Mouse (Mus musculus) CH12.LX (cell line): ENCODE results near the gene Sowaha.

Source experiments
- CHD1 ChIP-seq: IDR thresholded peaks from 2 replicates; pipeline ENCODE4 v1.6.1; 2012; ENCODE audit warnings: low read depth, low read length, improper control_type of control experiment, inconsistent platforms
- CTCF ChIP-seq, 2 experiments: IDR thresholded peaks in 1 of 2; conservative IDR thresholded peaks in 1 of 2; 2 replicates each; pipeline ENCODE4 v1.5.1; 2011 to 2012; ENCODE audit warnings: low read depth in 2 of 2, low read length in 2 of 2, improper control_type of control experiment in 1 of 2, inconsistent platforms in 1 of 2, mild to moderate bottlenecking in 1 of 2, moderate library complexity in 1 of 2
- E2F4 ChIP-seq: IDR thresholded peaks from 2 replicates; pipeline ENCODE4 v1.6.1; 2011; ENCODE audit warnings: low read depth, low read length, improper control_type of control experiment; ENCODE audit not compliant: insufficient replicate concordance
- EP300 ChIP-seq: IDR thresholded peaks from 2 replicates; pipeline ENCODE4 v1.6.1; 2011; ENCODE audit warnings: low read length, improper control_type of control experiment
- HCFC1 ChIP-seq: IDR thresholded peaks from 2 replicates; pipeline ENCODE4 v1.6.1; 2012; ENCODE audit warnings: low read depth, mild to moderate bottlenecking, inconsistent platforms, low read length, improper control_type of control experiment
- JUND ChIP-seq: conservative IDR thresholded peaks from 2 replicates; pipeline ENCODE4 v1.6.1; 2011; ENCODE audit warnings: low read depth, low read length, improper control_type of control experiment
- MAFK ChIP-seq: IDR thresholded peaks from 2 replicates; pipeline ENCODE4 v1.6.1; 2011; ENCODE audit warnings: low read length, improper control_type of control experiment; ENCODE audit not compliant: insufficient replicate concordance
- MAX ChIP-seq: IDR thresholded peaks from 2 replicates; pipeline ENCODE4 v1.6.1; 2011; ENCODE audit warnings: low read length, improper control_type of control experiment
- MAZ ChIP-seq: IDR thresholded peaks from 2 replicates; pipeline ENCODE4 v1.6.1; 2012; ENCODE audit warnings: low read depth, mild to moderate bottlenecking, inconsistent platforms, low read length, improper control_type of control experiment, moderate library complexity
- MEF2A ChIP-seq: IDR thresholded peaks from 2 replicates; pipeline ENCODE4 v1.6.1; 2014; ENCODE audit warnings: low read depth, mild to moderate bottlenecking, inconsistent platforms, low read length, improper control_type of control experiment, borderline replicate concordance
- MYC ChIP-seq: IDR thresholded peaks from 2 replicates; pipeline ENCODE4 v1.6.1; 2011; ENCODE audit warnings: low read depth, mild to moderate bottlenecking, improper control_type of control experiment, low read length
- POLR2A ChIP-seq: IDR thresholded peaks from 2 replicates; pipeline ENCODE4 v1.6.1; 2011; ENCODE audit warnings: low read depth, mild to moderate bottlenecking, improper control_type of control experiment, low read length
- ZC3H11A ChIP-seq: IDR thresholded peaks from 2 replicates; pipeline ENCODE4 v1.6.1; 2012; ENCODE audit warnings: low read depth, mild to moderate bottlenecking, inconsistent platforms, low read length, improper control_type of control experiment
- ZMIZ1 ChIP-seq: IDR thresholded peaks from 2 replicates; pipeline ENCODE4 v1.6.1; 2012; ENCODE audit warnings: low read depth, mild to moderate bottlenecking, inconsistent platforms, low read length, improper control_type of control experiment

DNA sequence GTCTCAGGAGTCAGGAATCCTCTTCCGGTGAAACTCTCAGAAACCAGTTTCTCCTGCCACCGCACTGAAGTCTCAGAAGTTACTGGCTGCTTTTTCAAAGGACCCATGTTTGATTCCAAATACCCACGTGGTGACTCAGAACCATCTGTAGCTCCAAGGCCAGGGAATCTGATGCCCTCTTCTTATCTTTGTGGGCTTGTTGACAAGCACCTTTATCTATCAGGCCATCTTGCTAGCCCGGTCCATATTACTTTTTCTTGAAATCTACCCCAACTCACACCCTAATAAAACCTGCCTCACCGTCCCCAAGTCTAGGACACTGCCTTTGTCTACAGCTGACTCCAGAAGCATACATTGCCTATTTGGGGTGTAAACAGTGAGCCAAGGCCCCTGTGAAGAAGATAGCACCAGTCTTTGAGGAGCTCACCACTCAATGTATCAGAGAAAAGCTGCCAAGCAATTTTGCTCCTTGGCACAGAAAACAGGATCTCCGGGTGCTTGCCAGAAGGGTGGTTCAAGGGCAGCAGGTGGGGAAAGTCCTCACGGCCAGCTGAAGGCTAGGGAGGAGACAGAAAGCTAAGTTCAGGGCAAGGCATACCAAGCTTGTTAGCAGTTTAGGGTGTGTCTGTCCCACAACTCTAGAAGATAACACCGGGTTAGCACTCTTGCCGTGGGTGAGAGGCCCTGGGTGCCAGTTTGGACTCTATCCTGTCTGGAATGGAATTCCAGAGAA lies 3.3 kb upstream of the Sowaha start:
- TF ChIP-seq MAZ: no peak
- no peak for TF ChIP-seq POLR2A
- no peak for TF ChIP-seq CTCF (conservative IDR thresholded peaks at IDR 0.05 in 1 of 2, IDR thresholded peaks at IDR 0.05 in 1 of 2; ENCODE audit: low read depth in 2 of 2, low read length in 2 of 2)
- TF ChIP-seq HCFC1: no peak
- TF ChIP-seq MEF2A: no peak
- TF ChIP-seq MAFK: no peak
- no peak for TF ChIP-seq ZC3H11A
- no peak for TF ChIP-seq EP300
- no peak for TF ChIP-seq ZMIZ1
- no peak for TF ChIP-seq CHD1
- no peak for TF ChIP-seq JUND
- TF ChIP-seq E2F4: no peak
- TF ChIP-seq MAX: no peak
- TF ChIP-seq MYC: no peak
